Mouse (Mus musculus) olfactory bulb, adult 2 months (tissue): ENCODE measurements around the gene Abl1.

ENCODE experiments used
- CTCF ChIP-seq: fragments of 200-500 bp; IDR thresholded peaks from 2 replicates; pipeline ENCODE4 v1.5.1; 2012; ENCODE audit warnings: low read depth, mild to moderate bottlenecking, low read length, moderate library complexity; ENCODE audit not compliant: insufficient read depth
- POLR2A ChIP-seq: fragments of 200-500 bp; IDR thresholded peaks from 2 replicates; pipeline ENCODE4 v1.6.1; 2012; ENCODE audit warnings: mild to moderate bottlenecking, low read depth, low read length, moderate library complexity; ENCODE audit not compliant: insufficient read depth

DNA sequence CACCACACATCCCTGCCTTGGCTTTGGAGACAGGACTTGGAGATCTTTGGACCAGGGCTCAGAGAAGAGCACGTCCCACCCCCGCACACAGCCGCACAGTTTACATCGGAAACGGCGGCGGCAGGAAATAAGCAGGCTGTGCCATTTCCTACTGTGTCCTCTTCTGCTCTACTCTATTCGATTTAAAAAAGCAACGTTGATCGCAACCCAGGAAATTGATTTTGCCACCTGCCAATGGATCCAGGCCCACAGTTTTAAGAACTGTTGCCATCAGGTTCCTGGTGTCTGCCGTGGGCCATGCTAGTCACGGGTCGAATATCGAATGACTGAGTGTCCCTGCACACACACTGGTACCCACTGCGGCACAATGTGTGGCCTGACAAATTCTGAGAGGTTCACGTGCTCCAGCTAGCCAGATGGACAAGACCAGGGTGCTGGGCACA, 137.3 kb downstream of the Abl1 start:
- no peak for TF ChIP-seq POLR2A
- TF ChIP-seq CTCF = no peak
